Mouse (Mus musculus) lung, postnatal 0 days (tissue): ENCODE results near the gene Chd3. TPM values are rescaled to one million over a fixed set of nuclear protein-coding genes. Genes with fewer than 3 reads are reported as not detected.
A peak's percentile ranks its signal among the peaks of the same experiment; 100 is the strongest.
"Not testable (repeated sequence)": the region's sequence is repeated elsewhere in the genome, so short reads cannot be mapped to it uniquely, and the experiment has no call there.

Experiments used
- ATAC-seq: fragments of 200-750 bp; cut with Nextera tagmentation; 2 replicates; pipeline ENCODE4 v1.8.0; 2017; ENCODE audit warnings: moderate library complexity
- DNase-seq: peaks from one replicate; pipeline ENCODE4 v3.0.0-alpha.2; 2016; ENCODE audit warnings: low spot score
- H3K27ac ChIP-seq: fragments of 300-500 bp; sonication (generic); 2 replicates; pipeline ENCODE4 v1.5.1; 2014; ENCODE audit warnings: antibody characterized with exemption, mild to moderate bottlenecking, low read length, mixed read lengths
- H3K27me3 ChIP-seq: fragments of 300-500 bp; sonication (generic); replicated peaks from 2 replicates; pipeline ENCODE4 v1.6.1; 2014; ENCODE audit warnings: low read length, mixed read lengths; ENCODE audit not compliant: insufficient read depth
- H3K36me3 ChIP-seq: fragments of 300-500 bp; sonication (generic); 2 replicates; pipeline ENCODE4 v1.6.1; 2014; ENCODE audit warnings: low read length, mixed read lengths; ENCODE audit not compliant: insufficient read depth
- H3K4me1 ChIP-seq: fragments of 300-500 bp; sonication (generic); 2 replicates; pipeline ENCODE4 v1.6.1; 2014; ENCODE audit warnings: antibody characterized with exemption, low read depth, low read length, mixed read lengths; ENCODE audit not compliant: insufficient read depth
- H3K4me2 ChIP-seq: fragments of 300-500 bp; sonication (generic); replicated peaks from 2 replicates; pipeline ENCODE4 v1.6.1; 2014; ENCODE audit warnings: low read depth, mild to moderate bottlenecking, low read length, moderate library complexity, mixed read lengths
- H3K4me3 ChIP-seq: fragments of 300-500 bp; sonication (generic); 2 replicates; pipeline ENCODE4 v1.5.1; 2014; ENCODE audit warnings: low read depth, low read length
- H3K9ac ChIP-seq: fragments of 300-500 bp; sonication (generic); replicated peaks from 2 replicates; pipeline ENCODE4 v1.6.1; 2014; ENCODE audit warnings: low read depth, mild to moderate bottlenecking
- H3K9me3 ChIP-seq: fragments of 300-500 bp; sonication (generic); 2 replicates; pipeline ENCODE4 v1.6.1; 2016; ENCODE audit warnings: low read length, mixed read lengths
- CTCF ChIP-seq: IDR thresholded peaks from 2 replicates; pipeline ENCODE4 v1.5.1; 2016; ENCODE audit warnings: antibody characterized with exemption, mild to moderate bottlenecking
- EP300 ChIP-seq: IDR thresholded peaks from 2 replicates; pipeline ENCODE4 v1.6.1; 2016; ENCODE audit warnings: antibody characterized with exemption, mild to moderate bottlenecking, control low read depth
- WGBS: fragments of 180-500 bp; shearing (Covaris S2); extraction: QIAGEN DNeasy Blood & Tissue Kit; methylation state at CpG from one replicate; pipeline ENCODE4 v1.1.7; 2014; 5-methylcytosine and 5-hydroxymethylcytosine counted together
- polyA plus RNA-seq: library from polyadenylated mRNA; unstranded; fragments of >200 nt; fragmentation: Nextera tagmentation; extraction: Ambion mirVana; gene quantifications from 2 replicates; pipeline ENCODE4 v1.2.1, GENCODE M21; 2015

Chd3 gene
- polyA plus RNA-seq, 1 experiment from 2014 or later, result 29.9 TPM

- TF ChIP-seq EP300 (peak; percentile 48; the same call in 1 of the 2 replicates), CTCF (no peak)
- 17% methylated on average over 11 of the region's 16 CpGs for WGBS
- Histone ChIP-seq H3K4me3 (peak within 1 kb of the TSS; percentile 40), H3K27me3 (no peaks in the 10 kb centered on the region), H3K4me1 (peaks cover 10% of the 10 kb centered on the region), H3K9me3 (no peaks in the 10 kb centered on the region), H3K9ac (peak within 1 kb of the TSS; percentile 84), H3K4me2 (peak within 1 kb of the TSS; percentile 76), H3K36me3 (peaks cover 10% of the 10 kb centered on the region; the same call in 1 of the 2 replicates), H3K27ac (peak within 1 kb of the TSS; percentile 94)
- DNase-seq, result peak; percentile 65
- peak; percentile 3; the same call in 1 of the 2 replicates for ATAC-seq
These were observed 28.9 kb upstream of the Chd3 start, which contains the start of gene Tmem88 for GRCm38 (mm10) chr11:69398059-69398458. TSS of gene Tmem88 (minus strand) at chr11:69398234.

- WGBS, result 32% methylated on average over 22 of the region's 24 CpGs
- peaks cover 10% of the 10 kb centered on the region for H3K4me1 ChIP-seq
- DNase-seq, result peak; percentile 55
These were observed 28.4 kb upstream of the Chd3 start for GRCm38 (mm10) chr11:69397581-69398057.

GRCm38 (mm10) chr11:69396772-69397171, 27.6 kb upstream of the Chd3 start:
- Histone ChIP-seq H3K4me1 (peaks cover 10% of the 10 kb centered on the region), H3K27me3 (no peaks in the 10 kb centered on the region), H3K9ac (peak overlapping the region; percentile 84; the same call in 1 of the 2 replicates), H3K9me3 (no peaks in the 10 kb centered on the region), H3K36me3 (peaks cover 10% of the 10 kb centered on the region; the same call in 1 of the 2 replicates), H3K27ac (peak overlapping the region; percentile 94), H3K4me2 (peak overlapping the region; percentile 76), H3K4me3 (peak overlapping the region; percentile 63)
- 27% methylated on average over 11 of the region's 11 CpGs for WGBS
- DNase-seq (peak; percentile 63), ATAC-seq (peak; percentile 1; the same call in 1 of the 2 replicates)
- TF ChIP-seq CTCF, result no peak
- TF ChIP-seq EP300, result no peak; the same call in 1 of the 2 replicates

More at GRCm38 (mm10) chr11:69397581-69398057, 28.4 kb upstream of the Chd3 start:
- H3K27me3 ChIP-seq, result no peaks in the 10 kb centered on the region
- peak overlapping the region; percentile 40 for H3K4me3 ChIP-seq
- H3K4me2 ChIP-seq, result peak overlapping the region; percentile 76
- TF ChIP-seq CTCF (peak; percentile 48), EP300 (no peak)
- no peaks in the 10 kb centered on the region for H3K9me3 ChIP-seq
- peak overlapping the region; percentile 84 for H3K9ac ChIP-seq
- ATAC-seq, result no peak
- H3K27ac ChIP-seq, result peak overlapping the region; percentile 94
- H3K36me3 ChIP-seq, result peaks cover 10% of the 10 kb centered on the region; the same call in 1 of the 2 replicates

GRCm38 (mm10) chr11:69395634-69396373, 26.6 kb upstream of the Chd3 start:
- peak overlapping the region; percentile 63 for H3K4me3 ChIP-seq
- TF ChIP-seq EP300, result peak; percentile 99
- TF ChIP-seq CTCF, result no peak
- no peaks in the 10 kb centered on the region for H3K9me3 ChIP-seq
- H3K4me1 ChIP-seq, result peaks cover 10% of the 10 kb centered on the region
- H3K9ac ChIP-seq, result peak overlapping the region; percentile 84
- 1% methylated on average over 43 of the region's 48 CpGs for WGBS
- peak overlapping the region; percentile 76 for H3K4me2 ChIP-seq
- ATAC-seq (peak; percentile 90), DNase-seq (peak; percentile 100)
- peaks cover 7% of the 10 kb centered on the region; the same call in 1 of the 2 replicates for H3K36me3 ChIP-seq
- H3K27me3 ChIP-seq, result no peaks in the 10 kb centered on the region
- peak overlapping the region; percentile 94 for H3K27ac ChIP-seq

GRCm38 (mm10) chr11:69395235-69395633, 26.0 kb upstream of the Chd3 start, which contains the start of the genes Naa38 and Cyb5d1:
TSS of gene Naa38 (plus strand) at chr11:69395487.
TSS of gene Cyb5d1 (minus strand) at chr11:69395631.
- WGBS, result 1% methylated on average over 17 of the region's 24 CpGs

GRCm38 (mm10) chr11:69394591-69395167, 25.5 kb upstream of the Chd3 start:
- WGBS, result under 1% methylated on average over 31 of the region's 31 CpGs
- Histone ChIP-seq H3K4me1 (peaks cover 10% of the 10 kb centered on the region), H3K4me2 (peak overlapping the region; percentile 76), H3K27ac (peak overlapping the region; percentile 94; the same call in 1 of the 2 replicates), H3K4me3 (peak overlapping the region; percentile 63), H3K9ac (peak overlapping the region; percentile 84)
- ATAC-seq, result peak; percentile 7; the same call in 1 of the 2 replicates
- DNase-seq, result peak; percentile 45
- not testable (repeated sequence) for H3K27me3 ChIP-seq, H3K9me3 ChIP-seq, H3K36me3 ChIP-seq

More at GRCm38 (mm10) chr11:69395235-69395633, 26.0 kb upstream of the Chd3 start, which contains the start of the genes Naa38 and Cyb5d1:
- H3K9ac ChIP-seq, result peak within 1 kb of the TSS; percentile 84
- not testable (repeated sequence) for H3K9me3 ChIP-seq, H3K36me3 ChIP-seq, H3K27me3 ChIP-seq
- ATAC-seq (peak; percentile 81), DNase-seq (peak; percentile 96)
- H3K4me2 ChIP-seq, result peak within 1 kb of the TSS; percentile 76
- peaks cover 10% of the 10 kb centered on the region for H3K4me1 ChIP-seq
- peak within 1 kb of the TSS; percentile 94 for H3K27ac ChIP-seq
- peak within 1 kb of the TSS; percentile 63 for H3K4me3 ChIP-seq
